In the genomic region with DNA sequence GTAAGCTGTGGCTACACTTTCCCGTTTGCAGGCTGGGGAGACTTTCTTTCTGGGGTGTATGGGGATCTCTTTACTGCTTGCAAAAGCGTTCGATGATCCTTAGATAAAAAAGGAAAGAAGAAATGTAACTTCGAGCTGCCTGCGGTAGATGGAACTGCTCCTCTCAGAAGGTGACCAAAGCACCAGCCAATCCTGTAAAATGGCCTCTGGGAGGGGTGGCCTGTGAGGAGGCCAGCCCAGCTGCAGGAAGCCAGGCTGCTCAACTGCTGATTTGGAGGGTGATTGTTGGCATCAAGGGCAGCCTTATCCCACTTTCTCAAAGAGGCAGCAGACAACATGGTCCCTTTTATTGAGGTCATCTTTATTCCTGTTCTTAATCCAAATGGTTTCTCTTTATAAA, we compare ENCODE assay signal across 24 mouse cellular contexts.
"Had no signal": no experiment of that assay in that cellular context is flagged by ENCODE, and none has a peak within 500 bp of the region (broad histone marks: within the 10 kb centered on the region; RNA-seq: fewer than 3 reads in every experiment).

No protein-coding gene starts in this region.

- H3K4me3 ChIP-seq: liver, embryonic 13.5 days; liver, embryonic 15.5 days; lung, embryonic 15.5 days; midbrain, embryonic 10.5 days; midbrain, embryonic 12.5 days; myocyte; neural tube, embryonic 13.5 days; neural tube, embryonic 15.5 days had no signal

- DNase-seq: liver, embryonic 13.5 days; liver, postnatal 0 days; lung, adult 2 months; lung, postnatal 14 days; lung, postnatal 36 days; midbrain, embryonic 14.5 days; retina, postnatal 1 day; right cerebral cortex, adult 18-20 months; right cerebral cortex, postnatal 25 days; right cerebral cortex, postnatal 4 days; spleen, adult 18-20 months; thymus, adult 18-20 months; thymus, postnatal 14 days; thymus, postnatal 36 days had no signal

- H3K9me3 ChIP-seq: liver, embryonic 13.5 days; liver, embryonic 15.5 days; lung, embryonic 15.5 days; midbrain, embryonic 10.5 days; midbrain, embryonic 12.5 days; neural tube, embryonic 13.5 days; neural tube, embryonic 15.5 days had no signal

- H3K27me3 ChIP-seq: liver, embryonic 13.5 days; liver, embryonic 15.5 days; lung, embryonic 15.5 days; neural tube, embryonic 13.5 days; neural tube, embryonic 15.5 days had no signal

- H3K9ac ChIP-seq: liver, embryonic 13.5 days; liver, embryonic 15.5 days; liver, postnatal 0 days; lung, embryonic 15.5 days; midbrain, embryonic 12.5 days; neural tube, embryonic 13.5 days; neural tube, embryonic 15.5 days had no signal

- H3K4me1 ChIP-seq: liver, embryonic 13.5 days; liver, embryonic 15.5 days; midbrain, embryonic 12.5 days had no signal

- H3K27ac ChIP-seq: liver, embryonic 13.5 days; liver, embryonic 15.5 days; lung, embryonic 15.5 days; macrophage; midbrain, embryonic 10.5 days; midbrain, embryonic 12.5 days; neural tube, embryonic 13.5 days; neural tube, embryonic 15.5 days had no signal

- ATAC-seq: liver, postnatal 0 days; lung, postnatal 0 days; midbrain, embryonic 16.5 days had no signal

- H3K36me3 ChIP-seq: liver, embryonic 13.5 days; liver, embryonic 15.5 days; lung, embryonic 15.5 days; midbrain, embryonic 10.5 days; midbrain, embryonic 12.5 days; neural tube, embryonic 13.5 days; neural tube, embryonic 15.5 days had no signal

- H3K4me2 ChIP-seq: liver, embryonic 13.5 days; liver, embryonic 15.5 days; lung, embryonic 15.5 days; midbrain, embryonic 12.5 days; neural tube, embryonic 13.5 days; neural tube, embryonic 15.5 days had no signal
